Mouse (Mus musculus): Measurements from ENCODE around the gene Olfr51.
"Not testable (repeated sequence)": the region's sequence is repeated elsewhere in the genome, so short reads cannot be mapped to it uniquely, and the experiment has no call there.

Gene Olfr51

DNA sequence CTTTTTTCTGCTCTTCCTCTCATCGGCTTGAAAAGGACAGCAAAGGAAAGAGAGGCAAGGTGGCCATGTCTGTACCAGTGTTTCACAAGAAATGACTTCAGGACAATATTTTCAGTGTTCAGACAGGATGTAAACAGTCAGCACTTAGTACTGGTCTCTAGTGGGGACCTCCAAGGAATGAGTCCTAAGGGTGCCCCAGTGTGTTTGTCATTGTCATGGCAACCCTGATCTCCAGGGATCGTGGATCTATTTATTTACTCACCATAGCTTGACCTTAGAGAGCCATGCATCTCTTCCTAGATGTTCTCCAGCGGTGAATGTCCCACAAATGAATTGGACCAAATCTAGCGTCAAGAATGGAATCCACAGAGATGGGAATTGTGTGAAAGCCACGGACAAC, at the start of gene Olfr51:
Gene Olfr51, plus strand, starts transcription at position 301 of the 400 bp plus-strand sequence.
- DNase-seq (ENCODE audit: low spot score in 2 of 2): no peak

DNA sequence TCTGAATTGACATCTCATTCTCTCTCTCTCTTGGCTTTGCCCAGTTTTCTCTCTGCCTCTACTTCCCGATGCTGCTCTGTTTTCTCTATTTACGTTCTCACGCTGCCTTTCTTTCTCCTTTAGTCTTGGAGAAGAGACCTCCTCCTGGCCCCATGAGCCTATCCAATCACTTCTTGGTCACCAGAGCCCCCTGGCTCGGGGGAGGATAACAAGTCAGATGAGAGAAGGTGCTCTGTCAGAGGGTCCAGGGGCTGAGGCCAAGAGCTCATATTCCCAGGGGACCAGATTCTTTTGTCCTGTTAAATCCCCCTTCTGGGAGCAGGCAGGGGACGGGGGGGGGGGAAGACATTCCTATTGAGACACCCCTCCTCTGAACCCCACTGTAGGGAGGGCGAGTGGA, 49.7 kb upstream of the Olfr51 start, which contains the start of gene Prop1:
Gene Prop1, minus strand, starts transcription at position 101 of the 400 bp plus-strand sequence.
- DNase-seq (ENCODE audit: low spot score in 2 of 2): no peak

DNA sequence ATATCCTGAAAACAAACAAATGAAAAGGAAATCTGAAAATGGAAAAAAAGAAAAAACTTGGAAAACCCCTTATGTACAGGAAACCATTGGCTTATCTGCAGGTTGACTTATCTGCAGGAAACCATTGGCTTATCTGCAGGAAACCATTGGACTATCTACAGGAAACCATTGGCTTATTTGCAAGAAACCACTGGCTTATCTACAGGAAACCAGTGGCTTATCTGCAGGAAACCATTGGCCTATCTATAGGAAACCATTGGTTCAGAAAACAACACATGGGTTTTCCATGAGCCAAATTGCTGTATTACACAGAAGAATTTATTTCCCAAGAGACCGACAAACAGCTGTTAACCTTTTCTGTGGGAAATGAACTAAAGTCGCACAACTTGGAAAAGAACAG, 38.5 kb upstream of the Olfr51 start:
- DNase-seq (ENCODE audit: low spot score in 2 of 2): no peak

DNA sequence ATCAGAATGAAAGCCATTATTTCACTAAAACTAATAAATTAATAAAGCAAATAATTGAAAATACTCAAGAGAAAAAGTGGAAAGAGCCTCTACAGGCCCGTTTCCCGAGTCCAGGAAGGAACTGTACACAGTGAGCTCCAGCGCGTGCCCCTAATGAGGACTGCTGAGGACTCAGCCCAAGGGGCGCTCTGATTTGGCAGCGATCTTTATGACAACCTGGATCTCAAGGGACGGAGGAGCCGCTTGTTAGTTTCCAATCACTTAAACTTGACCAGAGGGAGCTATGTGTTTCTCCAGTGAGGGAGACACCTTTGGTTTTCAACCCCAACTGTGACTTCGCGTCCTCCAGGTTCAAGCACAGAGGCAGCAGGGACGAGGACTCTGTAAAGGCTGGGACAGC, 37.2 kb upstream of the Olfr51 start, which contains the start of gene Olfr1378:
Gene Olfr1378, plus strand, starts transcription at position 301 of the 400 bp plus-strand sequence.
- no peak for DNase-seq (ENCODE audit: low spot score in 2 of 2)

DNA sequence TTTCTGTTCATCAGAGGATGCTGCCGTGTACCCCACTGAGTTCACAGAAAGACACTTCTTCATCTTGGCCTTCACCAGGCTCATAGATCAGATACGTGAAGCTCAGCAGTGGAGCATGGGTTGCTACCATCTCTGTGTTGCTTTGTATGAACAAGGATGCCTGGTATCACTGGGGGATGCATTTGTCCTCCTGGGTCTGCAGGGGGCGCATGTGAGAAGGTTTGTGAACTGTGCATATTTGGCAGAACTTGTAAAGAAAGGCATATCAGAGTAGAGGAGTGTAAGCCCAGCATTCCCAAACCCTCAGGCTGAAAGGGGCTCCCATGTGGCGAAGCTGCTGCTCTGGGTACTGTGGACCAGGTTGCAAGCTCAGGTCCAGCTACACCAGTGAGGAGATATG, 26.2 kb upstream of the Olfr51 start:
- DNase-seq (ENCODE audit: low spot score in 2 of 2): no peak

DNA sequence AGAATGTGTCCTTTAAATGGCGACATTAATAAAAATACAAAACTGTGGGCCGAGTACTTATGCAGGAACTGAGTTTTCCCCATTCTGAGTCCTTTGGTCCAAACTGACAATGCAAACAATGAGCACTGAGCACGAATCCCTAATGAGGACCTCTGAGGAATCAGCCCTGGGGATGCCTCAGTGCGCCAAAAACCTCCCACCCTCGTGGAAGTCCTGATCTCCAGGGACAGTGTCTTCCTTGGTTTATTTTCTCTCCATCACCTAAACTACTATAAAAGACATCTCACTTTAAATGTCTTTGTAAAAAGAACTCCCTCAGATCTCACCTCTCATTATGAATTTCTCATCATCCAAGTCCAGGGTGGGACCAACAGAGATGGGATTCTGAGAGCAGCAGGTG, 21.7 kb upstream of the Olfr51 start, which contains the start of gene Olfr1377:
Gene Olfr1377, plus strand, starts transcription at position 301 of the 400 bp plus-strand sequence.
- DNase-seq (ENCODE audit: low spot score in 2 of 2): no peak

DNA sequence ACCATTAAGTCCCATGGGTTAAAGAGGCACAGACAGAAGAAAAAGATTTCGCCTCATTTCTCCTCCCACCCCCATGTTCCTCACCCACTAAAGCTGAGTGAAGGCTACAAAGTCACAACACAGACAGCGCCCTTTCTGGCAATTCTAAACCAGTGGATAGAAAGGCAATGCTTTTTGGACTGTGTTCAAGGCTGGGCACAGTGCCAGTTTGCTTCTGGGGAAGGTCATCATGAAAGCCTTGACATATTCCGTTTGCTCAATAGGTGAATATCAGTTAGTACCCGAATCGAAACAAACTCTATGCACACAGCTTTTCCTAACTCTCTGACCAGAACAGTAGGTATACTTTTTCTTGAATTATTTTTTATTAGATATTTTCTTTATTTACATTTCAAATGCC, 8.4 kb downstream of the Olfr51 start:
- DNase-seq (ENCODE audit: low spot score in 2 of 2): no peak

DNA sequence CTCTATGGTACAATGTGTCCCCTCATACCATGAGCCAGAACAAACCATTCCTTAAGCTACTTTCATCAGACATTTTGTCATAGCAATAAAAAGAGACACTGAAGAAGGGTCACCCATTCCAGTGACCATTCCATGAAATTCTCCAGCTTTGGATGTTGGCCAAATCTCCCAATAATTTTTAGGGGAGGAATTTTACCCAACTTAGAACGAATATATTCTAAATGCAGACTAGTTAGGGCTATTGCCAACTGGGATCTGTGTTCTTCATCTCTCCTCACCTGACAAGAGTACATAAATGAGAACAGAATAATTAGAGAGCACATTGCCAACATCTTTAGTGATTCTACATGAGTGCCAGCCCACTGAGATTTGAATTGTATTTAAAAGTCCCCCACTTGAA, 10.5 kb downstream of the Olfr51 start, which contains the start of gene Olfr54:
Gene Olfr54, plus strand, starts transcription at position 301 of the 400 bp plus-strand sequence.
- DNase-seq (ENCODE audit: low spot score in 2 of 2): no peak

DNA sequence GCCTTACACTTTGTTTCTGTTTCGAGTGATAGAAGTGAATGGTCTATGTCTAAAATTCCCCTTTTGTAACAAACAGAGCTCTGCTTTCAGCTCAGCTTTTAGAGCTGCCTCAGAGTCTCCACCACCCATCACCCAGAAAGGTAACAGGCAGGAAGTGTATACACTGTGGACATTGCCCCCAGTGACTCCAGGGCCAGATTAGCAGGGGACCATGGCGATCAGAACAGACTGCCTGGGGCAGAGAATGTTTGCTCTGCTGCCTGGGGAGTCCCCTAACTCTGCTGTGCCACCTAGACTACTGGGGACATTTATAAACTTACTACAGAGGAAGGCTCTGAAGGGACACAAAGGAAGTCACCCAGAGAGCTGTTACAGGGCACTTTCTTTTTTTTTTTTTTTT, 12.9 kb downstream of the Olfr51 start:
- no peak for DNase-seq (ENCODE audit: low spot score in 2 of 2)

DNA sequence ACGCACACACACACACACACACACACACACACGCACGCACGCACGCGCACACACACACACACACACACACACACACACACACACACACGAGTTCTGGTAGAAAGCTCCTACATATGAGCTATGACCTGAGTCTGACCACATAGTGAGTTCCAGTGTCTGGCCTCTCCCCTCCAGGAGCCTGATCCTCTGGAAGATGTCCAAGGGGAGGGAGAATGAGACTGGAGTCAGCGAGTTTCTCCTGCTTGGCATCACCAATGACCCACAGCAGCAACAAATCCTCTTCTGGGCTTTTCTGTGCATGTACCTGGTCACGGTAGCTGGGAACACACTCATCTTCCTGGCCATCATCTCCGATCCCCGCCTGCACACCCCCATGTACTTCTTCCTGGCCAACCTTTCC, 23.4 kb downstream of the Olfr51 start:
- DNase-seq (ENCODE audit: low spot score in 2 of 2): not testable (repeated sequence)

DNA sequence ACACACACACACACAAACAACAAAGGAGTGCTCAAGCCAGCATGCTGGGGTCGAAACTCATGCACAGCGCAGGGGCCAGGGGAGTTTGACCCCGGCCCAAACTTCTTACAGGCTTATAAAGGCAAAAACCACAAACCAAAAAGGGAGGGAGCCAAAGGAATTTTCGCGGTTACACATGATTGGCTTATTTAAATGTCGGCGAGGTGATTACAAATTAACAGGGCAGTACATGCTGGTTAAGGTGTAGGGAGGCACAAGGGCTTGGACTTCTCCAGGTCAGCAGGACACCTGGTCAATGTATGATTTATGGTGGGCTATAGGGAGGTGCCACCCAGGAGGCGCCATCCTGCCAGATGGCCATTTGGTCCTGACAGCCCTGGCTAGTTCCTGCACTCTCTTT, 26.0 kb downstream of the Olfr51 start:
- not testable (repeated sequence) for DNase-seq (ENCODE audit: low spot score in 2 of 2)

DNA sequence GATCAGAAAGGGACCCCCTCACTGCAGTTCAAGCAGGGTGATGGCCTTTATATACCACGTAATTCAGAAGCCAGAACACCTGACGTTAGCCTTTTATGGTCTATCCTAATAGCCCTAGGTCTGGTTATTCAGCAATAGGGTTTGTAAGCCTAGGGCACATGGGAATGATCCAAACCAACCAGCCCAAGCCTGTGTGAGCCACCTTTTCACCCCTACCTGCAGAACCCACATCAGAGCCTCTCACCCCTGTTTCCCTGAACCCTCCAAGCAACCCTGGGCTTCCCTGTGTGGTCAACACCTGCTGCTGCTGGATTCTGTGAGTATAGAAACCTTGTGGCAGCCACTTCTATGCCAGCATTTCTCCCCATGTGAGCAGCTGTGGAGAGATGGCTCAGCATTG, 26.8 kb downstream of the Olfr51 start:
- no peak for DNase-seq (ENCODE audit: low spot score in 2 of 2)

DNA sequence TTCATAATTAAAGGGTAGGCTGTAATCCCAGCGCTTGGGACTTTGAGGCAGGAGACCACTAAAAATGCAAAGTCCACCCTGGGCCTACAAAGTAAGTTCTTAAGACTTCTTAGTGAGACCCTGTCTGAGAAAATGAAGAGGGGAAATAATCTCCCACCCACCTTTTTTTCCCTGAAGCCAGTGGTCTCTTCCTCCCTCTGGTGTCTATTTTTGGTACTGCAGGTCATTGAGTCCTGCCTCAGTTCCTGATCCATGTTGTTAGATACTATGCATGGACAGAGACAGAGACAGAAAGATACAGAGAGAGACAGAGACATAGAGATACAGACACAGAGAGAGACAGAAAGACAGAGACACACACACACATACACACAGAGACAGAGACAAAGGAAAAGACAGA, 29.5 kb downstream of the Olfr51 start:
- DNase-seq (ENCODE audit: low spot score in 2 of 2): no peak

DNA sequence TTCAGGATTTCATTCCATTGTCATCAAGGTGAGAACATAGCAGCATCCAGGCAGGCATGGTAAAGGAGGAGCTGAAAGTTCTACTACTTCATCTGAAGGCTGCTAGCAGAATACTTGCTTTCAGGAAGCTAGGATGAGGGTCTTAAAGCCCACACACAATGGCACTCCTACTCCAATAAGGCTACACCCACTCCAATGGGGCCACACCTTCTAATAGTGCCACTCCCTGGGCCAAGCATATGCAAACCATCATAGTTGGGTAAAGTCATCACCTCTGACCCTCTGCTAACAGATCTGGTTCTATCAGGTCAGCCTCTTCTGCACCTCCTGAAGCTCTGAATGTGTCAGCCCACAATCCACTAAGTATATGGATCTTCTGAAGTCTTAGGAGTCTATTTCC, 30.7 kb downstream of the Olfr51 start:
- not testable (repeated sequence) for DNase-seq (ENCODE audit: low spot score in 2 of 2)

DNA sequence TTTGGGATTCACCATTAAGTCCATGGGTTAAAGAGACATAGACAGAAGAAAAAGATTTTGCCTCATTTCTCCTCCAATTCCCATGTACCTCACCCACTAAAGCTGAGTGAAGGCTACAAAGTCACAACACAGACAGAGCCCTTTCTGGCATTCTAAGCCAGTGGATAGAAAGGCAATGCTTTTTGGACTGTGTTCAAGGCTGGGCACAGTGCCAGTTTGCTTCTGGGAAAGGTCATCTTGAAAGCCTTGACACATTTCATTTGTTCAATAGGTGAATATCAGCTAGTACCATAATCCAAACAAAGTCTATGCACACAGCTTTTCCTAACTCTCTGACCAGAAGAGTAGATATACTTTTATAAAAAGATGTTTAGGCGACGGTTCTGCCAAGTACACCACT, 32.6 kb downstream of the Olfr51 start:
- no peak for DNase-seq (ENCODE audit: low spot score in 2 of 2)

DNA sequence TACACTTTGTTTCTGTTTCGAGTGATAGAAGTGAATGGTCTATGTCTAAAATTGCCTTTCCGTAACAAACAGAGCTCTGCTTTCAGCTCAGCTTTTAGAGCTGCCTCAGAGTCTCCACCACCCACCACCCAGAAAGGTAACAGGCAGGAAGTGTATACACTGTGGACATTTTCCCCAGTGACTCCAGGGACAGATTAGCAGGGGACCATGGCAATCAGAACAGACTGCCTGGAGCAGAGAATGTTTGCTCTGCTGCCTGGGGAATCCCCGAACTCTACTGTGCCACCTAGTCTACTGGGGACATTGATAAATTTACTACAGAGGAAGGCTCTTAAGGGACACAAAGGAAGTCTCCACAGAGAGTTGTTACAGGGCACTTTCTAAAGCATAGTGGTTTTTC, 41.4 kb downstream of the Olfr51 start:
- not testable (repeated sequence) for DNase-seq (ENCODE audit: low spot score in 2 of 2)

DNA sequence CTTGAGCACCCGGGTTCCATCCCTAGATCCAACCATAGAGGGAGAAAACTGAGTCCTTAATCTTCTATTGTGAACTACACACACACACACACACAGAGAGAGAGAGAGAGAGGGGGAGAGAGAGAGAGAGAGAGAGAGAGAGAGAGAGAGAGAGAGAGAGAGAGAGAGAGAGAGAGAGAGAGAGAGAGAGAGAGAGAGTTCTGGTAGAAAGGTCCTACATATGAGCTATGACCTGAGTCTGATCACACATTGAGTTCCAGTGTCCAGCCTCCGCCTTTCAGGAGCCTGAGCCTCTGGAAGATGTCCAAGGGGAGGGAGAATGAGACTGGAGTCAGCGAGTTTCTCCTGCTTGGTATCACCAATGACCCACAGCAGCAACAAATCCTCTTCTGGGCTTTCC, 44.4 kb downstream of the Olfr51 start, which contains the start of gene Olfr1375:
Gene Olfr1375, plus strand, starts transcription at position 301 of the 400 bp plus-strand sequence.
- not testable (repeated sequence) for DNase-seq (ENCODE audit: low spot score in 2 of 2)

DNA sequence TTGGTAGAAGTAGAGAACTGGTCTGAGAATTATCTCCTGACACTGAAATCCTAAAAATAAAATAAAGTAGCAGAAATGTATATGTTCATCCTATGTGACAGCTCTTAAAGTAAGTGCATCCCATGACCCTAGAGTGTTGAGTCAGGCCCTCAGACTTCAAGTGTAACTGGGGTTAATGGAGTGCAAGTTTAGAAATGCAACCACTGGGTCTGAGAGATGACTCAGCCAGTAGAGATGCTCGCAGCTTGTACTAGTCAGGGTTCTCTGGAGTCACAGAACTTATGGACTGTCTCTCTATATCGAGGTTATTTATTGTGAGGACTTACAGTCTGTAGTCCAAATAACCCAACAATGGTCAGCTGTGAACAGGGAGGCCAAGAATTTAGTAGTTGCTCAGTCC, 48.3 kb downstream of the Olfr51 start:
- no peak for DNase-seq (ENCODE audit: low spot score in 2 of 2)

DNA sequence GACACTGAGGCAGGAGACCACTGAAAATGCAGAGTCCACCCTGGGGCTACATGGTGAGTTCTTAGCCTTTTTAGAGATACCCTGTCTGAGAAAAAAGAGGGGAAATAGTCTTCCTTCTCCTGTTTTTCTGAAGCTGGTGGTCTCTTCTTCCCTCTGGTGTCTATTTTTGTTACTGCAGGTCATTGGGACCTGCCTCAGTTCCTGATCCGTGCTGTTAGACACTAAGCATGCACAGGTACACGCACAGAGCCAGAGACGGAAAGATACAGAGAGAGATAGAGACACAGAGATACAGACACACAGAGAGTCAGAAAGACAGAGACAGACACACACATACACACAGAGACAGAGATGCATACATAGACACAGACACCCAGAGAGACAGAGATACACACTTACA, 49.8 kb downstream of the Olfr51 start:
- no peak for DNase-seq (ENCODE audit: low spot score in 2 of 2)

DNA sequence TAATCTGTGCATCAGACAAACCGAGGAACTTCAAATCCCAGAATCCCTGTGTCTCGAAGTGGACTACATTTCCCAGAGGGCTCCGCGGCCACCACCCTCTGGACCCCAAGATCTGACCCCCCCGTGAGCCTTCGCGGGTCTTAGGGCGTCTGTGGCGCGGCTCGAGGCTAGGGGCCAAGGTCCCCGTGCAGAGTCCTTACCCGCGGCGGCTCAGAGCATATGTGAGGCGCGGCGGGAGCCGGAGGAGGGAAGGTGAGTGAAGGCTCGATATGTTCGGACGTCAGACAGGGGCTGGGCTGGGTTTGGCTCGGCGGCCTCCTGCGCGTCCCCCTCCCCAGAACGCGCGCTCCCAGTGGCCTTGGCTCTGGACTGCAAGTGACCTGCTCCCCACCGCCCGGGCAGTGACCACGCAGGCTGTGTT, 55.8 kb downstream of the Olfr51 start, which contains the start of gene Zfp354a:
Gene Zfp354a, plus strand, starts transcription at position 107 of the 421 bp plus-strand sequence.
- no peak for DNase-seq (ENCODE audit: low spot score in 2 of 2)

Data from spleen, postnatal 36 days (tissue).